Mouse (Mus musculus) frontal cortex, postnatal 36 days (tissue): ENCODE data around the gene Phykpl.

Source experiments
- DNase-seq, 2 experiments: peaks; one replicate each; pipeline ENCODE4 v3.0.0; 2022; ENCODE audit warnings: low spot score in 2 of 2

Gene Phykpl

GRCm38 (mm10) chr11:51584431-51585248 is at the start of gene Phykpl:
Gene Phykpl, plus strand, starts transcription at chr11:51584757.
- peak; percentile 94 to 95 for DNase-seq

GRCm38 (mm10) chr11:51538388-51538787 is 46.2 kb upstream of the Phykpl start:
- no peak for DNase-seq

GRCm38 (mm10) chr11:51538919-51539758 is 45.4 kb upstream of the Phykpl start:
- DNase-seq: no peak

- peak; percentile 93 to 96 for DNase-seq
Observed at GRCm38 (mm10) chr11:51539759-51540282, 44.7 kb upstream of the Phykpl start.

- no peak for DNase-seq
Observed at GRCm38 (mm10) chr11:51542424-51542823, 42.1 kb upstream of the Phykpl start.

- no peak for DNase-seq
Observed at GRCm38 (mm10) chr11:51543487-51544050, 41.0 kb upstream of the Phykpl start.

GRCm38 (mm10) chr11:51544413-51544812 is 40.1 kb upstream of the Phykpl start:
- DNase-seq: no peak

GRCm38 (mm10) chr11:51545811-51546210 is 38.7 kb upstream of the Phykpl start:
- no peak for DNase-seq

GRCm38 (mm10) chr11:51551253-51551652 is 33.3 kb upstream of the Phykpl start:
- no peak for DNase-seq

GRCm38 (mm10) chr11:51552091-51552490 is 32.5 kb upstream of the Phykpl start:
- no peak for DNase-seq

GRCm38 (mm10) chr11:51554590-51554989 is 30.0 kb upstream of the Phykpl start:
- DNase-seq: no peak

- DNase-seq: no peak
Observed at GRCm38 (mm10) chr11:51555066-51555465, 29.5 kb upstream of the Phykpl start.

GRCm38 (mm10) chr11:51563276-51563675 is 21.3 kb upstream of the Phykpl start:
- DNase-seq: no peak

- no peak for DNase-seq
Observed at GRCm38 (mm10) chr11:51565062-51565461, 19.5 kb upstream of the Phykpl start.

- DNase-seq: no peak
Observed at GRCm38 (mm10) chr11:51565951-51566350, 18.6 kb upstream of the Phykpl start.

- no peak for DNase-seq
Observed at GRCm38 (mm10) chr11:51568801-51569200, 15.8 kb upstream of the Phykpl start.

GRCm38 (mm10) chr11:51576454-51576853 is 8.1 kb upstream of the Phykpl start:
- DNase-seq: no peak

GRCm38 (mm10) chr11:51577587-51577986 is 7.0 kb upstream of the Phykpl start:
- DNase-seq: no peak

- DNase-seq: no peak
Observed at GRCm38 (mm10) chr11:51579024-51579423, 5.5 kb upstream of the Phykpl start.

GRCm38 (mm10) chr11:51582713-51583112 is 1.8 kb upstream of the Phykpl start:
- peak; percentile 33 to 57 for DNase-seq

GRCm38 (mm10) chr11:51584057-51584430 is 513 bp upstream of the Phykpl start:
- DNase-seq: no peak

GRCm38 (mm10) chr11:51585608-51586252 is 1.2 kb downstream of the Phykpl start:
- no peak for DNase-seq
